Mouse (Mus musculus): ENCODE data around the gene Rpe.

GRCm38 (mm10) chr1:66701576-66701940 is 927 bp downstream of the Rpe start:
- TF ChIP-seq POLR2A (IDR thresholded peaks at IDR 0.05; ENCODE audit: extremely low read depth, insufficient read depth, low read length) (no peak), CTCF (IDR thresholded peaks at IDR 0.05; ENCODE audit: low read depth, low read length) (no peak)
